Mouse (Mus musculus): ENCODE measurements at regions not wholly inside any gene's neighbourhood (a gene's known extent, or its start where the extent isn't known, plus 50 kb on each side); places are given as distances from the start of the nearest gene placed in this dataset.

DNA sequence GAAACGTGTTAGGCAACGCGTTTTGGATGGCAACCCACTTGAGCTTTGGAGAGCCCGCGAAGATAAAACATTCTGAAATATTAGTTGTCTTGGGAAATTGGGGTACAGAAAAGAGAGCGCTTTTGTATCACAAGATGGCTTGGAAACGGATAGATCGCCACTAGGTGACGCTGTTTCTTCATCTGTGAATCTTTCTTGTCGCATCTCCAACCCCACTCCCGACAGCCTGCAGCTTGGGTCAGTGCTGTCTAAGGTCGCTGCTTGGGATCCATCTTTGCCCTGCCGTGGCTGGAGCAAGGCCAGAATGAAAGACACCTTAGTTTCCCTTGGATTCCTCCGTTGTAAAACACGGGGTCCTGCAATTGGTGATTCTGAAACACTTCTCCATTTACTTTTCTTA lies 88.3 kb downstream of the Aldh8a1 start:
- H3K27ac ChIP-seq, result no peak overlapping the region
- H3K9ac ChIP-seq, result no peak overlapping the region
- H3K36me3 ChIP-seq, result no peaks in the 10 kb centered on the region
- H3K4me1 ChIP-seq, result peaks cover 19% of the 10 kb centered on the region
- H3K4me2 ChIP-seq (replicated peaks), result 0 out of 2 replicates have a peak overlapping the region, but pooled peaks have one; percentile 19
- no peaks in the 10 kb centered on the region for H3K27me3 ChIP-seq
- H3K4me3 ChIP-seq, result no peak overlapping the region
- no peaks in the 10 kb centered on the region for H3K9me3 ChIP-seq
- 3% methylated on average over 15 of the region's 15 CpGs for WGBS
- no peak for ATAC-seq (ENCODE audit: insufficient number of reproducible peaks, insufficient read depth, low FRiP score, low TSS enrichment)

- no peaks in the 10 kb centered on the region for H3K27me3 ChIP-seq
- H3K9me3 ChIP-seq, result no peaks in the 10 kb centered on the region
- no peak overlapping the region for H3K27ac ChIP-seq
- H3K4me2 ChIP-seq (replicated peaks), result no peak overlapping the region
- no peak overlapping the region for H3K4me3 ChIP-seq
- no peaks in the 10 kb centered on the region for H3K36me3 ChIP-seq
- H3K9ac ChIP-seq, result no peak overlapping the region
- peaks cover 19% of the 10 kb centered on the region for H3K4me1 ChIP-seq
- 49% methylated on average over 7 of the region's 7 CpGs for WGBS
- no peak; the same call in 1 of the 2 replicates for ATAC-seq (ENCODE audit: insufficient number of reproducible peaks, insufficient read depth, low FRiP score, low TSS enrichment)
Measured at GRCm38 (mm10) chr10:21465806-21466377, 88.8 kb downstream of the Aldh8a1 start.

GRCm38 (mm10) chr10:21467425-21468085 lies 90.5 kb downstream of the Aldh8a1 start:
- Histone ChIP-seq H3K4me1 (peaks cover 16% of the 10 kb centered on the region), H3K9ac (no peak overlapping the region), H3K9me3 (no peaks in the 10 kb centered on the region), H3K27me3 (no peaks in the 10 kb centered on the region), H3K36me3 (no peaks in the 10 kb centered on the region), H3K4me2 (replicated peaks) (no peak overlapping the region), H3K27ac (no peak overlapping the region), H3K4me3 (no peak overlapping the region)
- no peak for ATAC-seq (ENCODE audit: insufficient number of reproducible peaks, insufficient read depth, low FRiP score, low TSS enrichment)
- WGBS, result 16% methylated on average over 4 of the region's 4 CpGs

GRCm38 (mm10) chr10:21468421-21468820 lies 91.3 kb downstream of the Aldh8a1 start:
- Histone ChIP-seq H3K4me1 (peaks cover 11% of the 10 kb centered on the region), H3K9ac (no peak overlapping the region), H3K27me3 (no peaks in the 10 kb centered on the region), H3K27ac (no peak overlapping the region), H3K9me3 (no peaks in the 10 kb centered on the region), H3K4me2 (replicated peaks) (no peak overlapping the region), H3K4me3 (no peak overlapping the region), H3K36me3 (no peaks in the 10 kb centered on the region)
- 52% methylated on average over 10 of the region's 10 CpGs for WGBS
- ATAC-seq (ENCODE audit: insufficient number of reproducible peaks, insufficient read depth, low FRiP score, low TSS enrichment), result no peak

GRCm38 (mm10) chr10:21469961-21470360 lies 92.9 kb downstream of the Aldh8a1 start:
- Histone ChIP-seq H3K4me2 (replicated peaks) (no peak overlapping the region), H3K27ac (no peak overlapping the region), H3K27me3 (no peaks in the 10 kb centered on the region), H3K9ac (no peak overlapping the region), H3K4me1 (peaks cover 11% of the 10 kb centered on the region), H3K4me3 (no peak overlapping the region), H3K36me3 (no peaks in the 10 kb centered on the region), H3K9me3 (no peaks in the 10 kb centered on the region)
- 41% methylated on average over 1 of the region's 1 CpGs for WGBS
- ATAC-seq (ENCODE audit: insufficient number of reproducible peaks, insufficient read depth, low FRiP score, low TSS enrichment), result no peak

- no peak overlapping the region for H3K9ac ChIP-seq
- H3K4me3 ChIP-seq, result no peak overlapping the region
- WGBS, result 68% methylated on average over 20 of the region's 20 CpGs
- no peaks in the 10 kb centered on the region for H3K27me3 ChIP-seq
- no peak overlapping the region for H3K27ac ChIP-seq
- no peak for ATAC-seq (ENCODE audit: insufficient number of reproducible peaks, insufficient read depth, low FRiP score, low TSS enrichment)
- H3K4me2 ChIP-seq (replicated peaks), result no peak overlapping the region
- H3K9me3 ChIP-seq, result no peaks in the 10 kb centered on the region
- no peaks in the 10 kb centered on the region for H3K36me3 ChIP-seq
- H3K4me1 ChIP-seq, result peaks cover 10% of the 10 kb centered on the region
Measured at GRCm38 (mm10) chr10:21470589-21470988, 93.5 kb downstream of the Aldh8a1 start.

DNA sequence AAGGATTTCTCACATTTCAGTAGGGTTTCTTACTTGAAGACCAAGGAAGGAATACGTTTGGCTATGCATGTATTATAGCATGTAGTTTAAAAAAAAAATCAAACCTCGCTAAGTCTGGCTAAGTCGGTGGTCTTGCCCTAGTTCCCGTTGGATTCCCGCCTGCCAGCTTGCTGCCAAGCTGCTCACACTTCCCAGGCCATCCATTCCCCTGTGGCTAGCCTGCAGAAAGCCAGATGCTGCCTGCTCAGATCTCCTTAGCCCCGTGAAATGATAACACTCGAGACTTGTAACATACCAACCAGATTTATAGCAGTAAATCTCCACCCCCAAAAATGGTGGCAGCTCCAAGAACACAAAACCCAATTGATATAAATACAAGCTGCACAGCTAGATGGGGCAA lies 97.2 kb downstream of the Aldh8a1 start:
- no peak for ATAC-seq (ENCODE audit: insufficient number of reproducible peaks, insufficient read depth, low FRiP score, low TSS enrichment)
- Histone ChIP-seq H3K36me3 (no peaks in the 10 kb centered on the region), H3K9me3 (no peaks in the 10 kb centered on the region), H3K4me3 (no peak overlapping the region), H3K4me1 (peaks cover 2% of the 10 kb centered on the region; the same call in 1 of the 2 replicates), H3K27ac (no peak overlapping the region), H3K9ac (no peak overlapping the region), H3K4me2 (replicated peaks) (no peak overlapping the region), H3K27me3 (no peaks in the 10 kb centered on the region)
- whole genome bisulfite sequencing, result 62% methylated on average over 7 of the region's 7 CpGs

DNA sequence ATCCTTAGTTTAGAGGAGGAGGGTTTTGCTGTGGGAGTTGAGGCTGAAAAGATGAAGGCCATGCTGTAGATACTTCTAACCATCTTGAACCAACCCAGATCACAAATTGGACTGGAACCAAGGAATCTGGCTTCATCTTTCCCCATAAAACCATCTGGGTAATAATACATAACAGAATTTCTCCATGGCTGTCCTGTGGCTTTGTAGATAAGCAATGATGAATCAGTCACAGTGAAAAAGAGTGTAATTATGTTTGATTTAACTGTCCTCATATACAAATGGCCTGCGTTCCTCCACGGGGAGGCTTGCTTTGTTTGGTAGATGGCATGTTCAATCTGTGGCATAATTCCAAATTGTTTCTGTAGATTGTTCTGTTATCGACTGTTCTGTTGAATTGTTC lies 100.9 kb downstream of the Aldh8a1 start:
- no peak overlapping the region for H3K4me3 ChIP-seq
- 0 out of 2 replicates have a peak, but pooled peaks cover 7% of the 10 kb centered on the region for H3K9me3 ChIP-seq
- no peak overlapping the region for H3K27ac ChIP-seq
- H3K4me1 ChIP-seq, result no peaks in the 10 kb centered on the region
- no peak overlapping the region for H3K4me2 ChIP-seq (replicated peaks)
- ATAC-seq (ENCODE audit: insufficient number of reproducible peaks, insufficient read depth, low FRiP score, low TSS enrichment), result no peak
- 85% methylated on average over 3 of the region's 3 CpGs for WGBS
- H3K27me3 ChIP-seq, result no peaks in the 10 kb centered on the region
- no peak overlapping the region for H3K9ac ChIP-seq
- no peaks in the 10 kb centered on the region for H3K36me3 ChIP-seq

DNA sequence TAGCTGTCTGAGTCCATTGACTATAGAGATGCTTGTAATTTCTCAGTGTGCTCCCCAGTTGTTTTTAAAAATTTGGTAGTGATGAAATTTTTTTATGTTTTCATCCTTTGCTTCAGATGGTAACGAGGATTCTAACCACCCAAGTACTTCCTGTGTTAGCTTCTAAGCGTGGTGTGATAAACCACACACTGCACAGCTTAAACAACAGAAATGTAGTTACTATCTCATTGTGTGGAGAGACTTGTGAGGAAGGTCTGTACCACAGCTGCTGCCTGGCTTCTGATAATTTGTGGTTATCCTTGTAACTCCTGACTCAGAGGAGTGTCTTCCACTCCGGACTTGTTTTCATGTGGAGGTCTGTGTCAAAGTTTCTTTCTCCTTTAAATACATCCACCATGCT lies 102.3 kb downstream of the Aldh8a1 start:
- no peak for ATAC-seq (ENCODE audit: insufficient number of reproducible peaks, insufficient read depth, low FRiP score, low TSS enrichment)
- no peaks in the 10 kb centered on the region for H3K4me1 ChIP-seq
- H3K36me3 ChIP-seq, result no peaks in the 10 kb centered on the region
- no peak overlapping the region for H3K27ac ChIP-seq
- H3K9ac ChIP-seq, result no peak overlapping the region
- H3K4me3 ChIP-seq, result no peak overlapping the region
- H3K9me3 ChIP-seq, result 0 out of 2 replicates have a peak, but pooled peaks cover 7% of the 10 kb centered on the region
- WGBS, result 82% methylated on average over 3 of the region's 3 CpGs
- no peaks in the 10 kb centered on the region for H3K27me3 ChIP-seq
- H3K4me2 ChIP-seq (replicated peaks), result no peak overlapping the region

- Histone ChIP-seq H3K4me2 (replicated peaks) (no peak overlapping the region), H3K27ac (no peak overlapping the region), H3K4me1 (no peaks in the 10 kb centered on the region), H3K36me3 (no peaks in the 10 kb centered on the region), H3K9ac (no peak overlapping the region), H3K4me3 (no peak overlapping the region), H3K9me3 (0 out of 2 replicates have a peak, but pooled peaks cover 7% of the 10 kb centered on the region), H3K27me3 (no peaks in the 10 kb centered on the region)
- 93% methylated on average over 3 of the region's 3 CpGs for WGBS
- no peak for ATAC-seq (ENCODE audit: insufficient number of reproducible peaks, insufficient read depth, low FRiP score, low TSS enrichment)
Measured at GRCm38 (mm10) chr10:21481255-21481654, 104.2 kb downstream of the Aldh8a1 start.

DNA sequence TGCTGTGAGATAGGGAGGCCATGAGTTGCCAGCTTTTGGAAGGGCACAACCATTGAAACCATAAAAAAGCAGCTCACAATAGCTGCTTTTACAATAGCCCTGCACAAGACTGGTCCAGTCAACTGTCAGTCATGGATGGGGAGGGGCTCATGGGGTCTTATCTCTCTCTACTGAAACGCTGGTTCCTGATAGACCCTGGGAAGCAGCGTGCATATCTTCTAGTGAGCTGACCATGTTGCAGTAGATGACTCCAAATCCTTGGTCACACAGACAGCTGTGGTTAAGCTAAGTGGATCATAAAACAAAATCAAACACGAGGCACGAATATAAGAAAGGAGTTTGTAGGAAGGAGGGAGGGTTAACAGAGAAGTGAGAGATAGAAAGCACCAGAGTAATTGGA lies 105.0 kb downstream of the Aldh8a1 start:
- no peak overlapping the region for H3K4me3 ChIP-seq
- H3K4me1 ChIP-seq, result no peaks in the 10 kb centered on the region
- no peak for ATAC-seq (ENCODE audit: insufficient number of reproducible peaks, insufficient read depth, low FRiP score, low TSS enrichment)
- H3K4me2 ChIP-seq (replicated peaks), result no peak overlapping the region
- no peaks in the 10 kb centered on the region for H3K36me3 ChIP-seq
- WGBS, result 82% methylated on average over 4 of the region's 4 CpGs
- 0 out of 2 replicates have a peak, but pooled peaks cover 7% of the 10 kb centered on the region for H3K9me3 ChIP-seq
- H3K27me3 ChIP-seq, result no peaks in the 10 kb centered on the region
- no peak overlapping the region for H3K27ac ChIP-seq
- H3K9ac ChIP-seq, result no peak overlapping the region

- H3K9ac ChIP-seq, result no peak overlapping the region
- H3K9me3 ChIP-seq, result 0 out of 2 replicates have a peak, but pooled peaks cover 7% of the 10 kb centered on the region
- no peak overlapping the region for H3K27ac ChIP-seq
- H3K4me2 ChIP-seq (replicated peaks), result no peak overlapping the region
- H3K4me1 ChIP-seq, result no peaks in the 10 kb centered on the region
- H3K36me3 ChIP-seq, result no peaks in the 10 kb centered on the region
- H3K27me3 ChIP-seq, result no peaks in the 10 kb centered on the region
- ATAC-seq (ENCODE audit: insufficient number of reproducible peaks, insufficient read depth, low FRiP score, low TSS enrichment), result no peak
- WGBS, result 75% methylated on average over 9 of the region's 9 CpGs
- H3K4me3 ChIP-seq, result no peak overlapping the region
Measured at GRCm38 (mm10) chr10:21482659-21483058, 105.6 kb downstream of the Aldh8a1 start.

Data from embryonic facial prominence, embryonic 12.5 days (tissue).